Mouse (Mus musculus): ENCODE data around the gene Olfr992.
"Not testable (repeated sequence)": the region's sequence is repeated elsewhere in the genome, so short reads cannot be mapped to it uniquely, and the experiment has no call there.

The Olfr992 gene

DNA sequence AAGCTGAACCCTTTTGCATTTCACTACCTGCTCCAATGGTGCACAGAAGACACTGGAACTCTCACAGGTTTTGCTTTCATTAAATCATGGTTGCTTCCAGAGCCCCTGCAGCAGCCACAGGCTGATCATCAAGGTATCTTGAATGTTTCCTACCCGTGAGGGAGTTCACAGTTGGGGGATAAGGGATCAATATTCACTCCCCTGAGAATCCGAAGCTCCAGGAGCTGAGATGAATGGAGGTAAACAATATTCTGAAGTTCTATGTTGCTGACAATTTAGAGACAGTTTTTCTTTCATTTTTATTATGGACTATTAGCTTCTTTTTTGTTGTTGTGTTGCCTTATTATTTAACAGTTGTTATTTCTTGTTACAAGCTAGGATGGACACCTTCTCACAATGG lies at the start of gene Olfr992:
Gene Olfr992 (minus strand): TSS at position 101 of the 400 bp plus-strand sequence.
- no peak for DNase-seq (ENCODE audit: low read depth, low spot score)

DNA sequence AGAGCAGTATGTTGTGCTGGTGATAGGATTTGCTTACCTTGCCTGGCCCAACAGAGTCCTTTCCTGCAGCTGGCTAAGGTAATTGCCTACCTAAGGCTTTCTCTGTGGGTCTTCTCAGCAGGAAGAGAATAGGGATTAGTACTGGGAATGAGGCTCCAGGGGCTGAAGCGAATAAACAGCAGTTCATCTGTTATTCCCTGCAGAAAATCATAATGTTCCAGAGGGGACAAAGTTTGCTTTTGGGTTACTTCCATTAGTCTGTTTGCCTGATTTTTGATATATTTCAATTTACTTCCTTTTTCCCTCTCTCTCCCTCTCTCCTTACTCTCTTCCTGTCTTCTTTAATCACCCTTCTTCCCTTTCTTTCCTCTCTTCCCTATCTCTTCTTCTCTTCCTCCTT lies 34.3 kb upstream of the Olfr992 start, which contains the start of gene Olfr995:
Gene Olfr995 (minus strand): TSS at position 101 of the 400 bp plus-strand sequence.
- no peak for DNase-seq (ENCODE audit: low read depth, low spot score)

DNA sequence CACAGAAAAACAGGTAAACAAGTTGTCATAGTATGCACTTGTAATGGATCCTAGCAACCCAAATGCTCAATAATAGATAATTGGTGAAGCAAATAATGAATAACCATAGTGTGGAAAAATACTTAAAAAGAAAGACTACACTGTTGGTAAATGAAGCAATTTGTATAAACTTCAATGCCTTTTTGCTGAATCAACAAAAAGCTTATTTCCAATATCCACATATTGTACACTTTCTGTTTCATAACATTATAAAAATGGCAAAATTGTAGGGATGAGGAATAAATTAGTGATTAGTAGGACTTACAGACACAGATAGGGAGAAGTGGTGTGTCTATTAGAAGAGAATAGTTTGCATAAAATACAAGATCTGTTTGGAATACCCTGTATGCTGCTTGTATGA lies 33.3 kb upstream of the Olfr992 start:
- no peak for DNase-seq (ENCODE audit: low read depth, low spot score)

DNA sequence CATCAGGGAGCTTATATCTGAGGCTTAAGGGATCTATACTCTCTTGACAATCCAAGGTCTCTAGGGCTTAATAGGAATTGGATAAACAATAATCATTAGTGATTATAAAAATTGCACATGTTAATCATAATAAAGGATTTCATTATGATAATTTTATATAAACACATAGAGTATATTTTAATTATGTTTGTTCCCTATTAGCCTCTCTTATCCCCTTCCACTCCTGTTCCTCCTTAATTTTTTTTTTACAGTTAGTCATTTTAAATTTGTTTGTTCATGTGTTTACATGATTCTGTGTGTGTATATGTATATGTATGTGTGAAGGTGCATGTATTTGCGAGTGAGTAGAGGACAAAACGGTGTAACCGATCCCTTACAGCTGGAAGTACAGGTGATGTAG lies 27.1 kb upstream of the Olfr992 start, which contains the start of gene Olfr994:
Gene Olfr994 (minus strand): TSS at position 101 of the 400 bp plus-strand sequence.
- DNase-seq (ENCODE audit: low read depth, low spot score) = no peak

DNA sequence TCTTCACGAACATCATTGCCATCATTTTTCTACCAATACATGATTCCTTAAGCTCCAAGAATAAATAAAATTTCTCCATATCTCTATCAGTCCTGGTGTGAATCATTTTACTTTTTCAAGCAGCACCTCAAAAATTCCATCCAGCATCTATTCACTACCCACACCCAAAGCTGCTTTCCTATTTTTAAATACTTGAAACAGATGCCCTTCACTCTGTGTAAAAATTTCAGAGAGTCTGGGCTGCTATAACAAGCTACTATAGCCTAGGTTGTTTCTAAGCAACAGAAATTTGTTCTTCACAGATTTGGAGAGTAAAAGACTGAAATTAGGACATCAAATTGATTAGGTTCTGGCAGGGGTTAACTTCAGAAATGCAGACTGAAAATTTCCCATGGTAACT lies 16.6 kb upstream of the Olfr992 start:
- peak; percentile 79 for DNase-seq (ENCODE audit: low read depth, low spot score)

DNA sequence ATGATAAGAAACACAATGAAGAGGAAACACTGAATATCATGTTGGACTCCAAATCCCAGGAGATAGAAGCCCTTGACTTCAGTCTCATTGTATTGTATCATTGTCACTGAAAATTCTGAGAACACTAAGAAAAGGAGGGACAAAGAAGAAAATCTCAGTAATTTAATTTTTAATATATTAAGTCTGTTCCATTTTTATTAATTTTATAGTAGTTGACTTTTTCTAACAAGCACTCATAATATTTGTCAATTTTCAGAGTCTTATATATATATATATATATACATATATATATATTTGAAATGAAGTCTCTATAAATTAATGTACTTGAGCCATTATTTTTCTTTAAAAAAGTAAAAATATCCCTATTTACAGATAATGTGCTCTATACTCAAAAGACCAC lies 5.5 kb upstream of the Olfr992 start, which contains the start of gene Olfr993:
Gene Olfr993 (minus strand): TSS at position 101 of the 400 bp plus-strand sequence.
- no peak for DNase-seq (ENCODE audit: low read depth, low spot score)

DNA sequence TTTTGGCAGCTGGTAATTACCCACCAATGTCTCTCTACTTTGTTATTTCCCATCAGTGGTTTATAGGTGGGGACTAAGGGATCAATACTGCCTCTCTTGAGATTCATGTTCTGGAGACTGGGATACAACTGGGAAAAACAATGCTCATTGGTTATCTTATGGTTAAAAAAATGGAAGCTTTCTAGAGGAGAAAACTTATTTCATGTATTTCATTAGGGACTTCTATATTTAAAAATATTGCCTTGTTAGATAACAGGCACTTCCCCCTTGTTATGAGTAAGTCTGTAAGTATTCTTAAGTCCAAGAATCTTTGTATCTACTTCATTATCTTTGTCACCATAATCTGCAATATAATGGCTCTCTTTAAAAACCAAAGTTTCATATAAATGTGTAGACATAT lies 46.1 kb downstream of the Olfr992 start, which contains the start of gene Olfr988:
Gene Olfr988 (minus strand): TSS at position 101 of the 400 bp plus-strand sequence.
- not testable (repeated sequence) for DNase-seq (ENCODE audit: low read depth, low spot score)
